Mouse (Mus musculus): ENCODE measurements around the gene Adarb1.

The Adarb1 gene

GRCm38 (mm10) chr10:77266281-77266680, 151.8 kb downstream of the Adarb1 start:
- DNase-seq (ENCODE audit: low spot score in 2 of 2), result no peak

- no peak for DNase-seq (ENCODE audit: low spot score in 2 of 2)
These were observed 157.7 kb downstream of the Adarb1 start for GRCm38 (mm10) chr10:77260166-77260875.

GRCm38 (mm10) chr10:77258704-77259621, 159.1 kb downstream of the Adarb1 start, which contains the start of gene Pofut2:
Gene Pofut2, plus strand, starts transcription at chr10:77259218.
- DNase-seq (ENCODE audit: low spot score in 2 of 2), result peak; percentile 92 to 93

GRCm38 (mm10) chr10:77258041-77258590, 160.0 kb downstream of the Adarb1 start:
- no peak for DNase-seq (ENCODE audit: low spot score in 2 of 2)

GRCm38 (mm10) chr10:77255676-77256075, 162.4 kb downstream of the Adarb1 start:
- no peak for DNase-seq (ENCODE audit: low spot score in 2 of 2)

- no peak for DNase-seq (ENCODE audit: low spot score in 2 of 2)
These were observed 162.8 kb downstream of the Adarb1 start for GRCm38 (mm10) chr10:77255231-77255630.

- DNase-seq (ENCODE audit: low spot score in 2 of 2), result peak; percentile 86 to 90
These were observed 165.3 kb downstream of the Adarb1 start for GRCm38 (mm10) chr10:77252790-77253189.

- DNase-seq (ENCODE audit: low spot score in 2 of 2), result peak in 1 of 2 experiments; percentile 26
These were observed 166.1 kb downstream of the Adarb1 start for GRCm38 (mm10) chr10:77251784-77252539.

- DNase-seq (ENCODE audit: low spot score in 2 of 2), result peak; percentile 49
These were observed 166.8 kb downstream of the Adarb1 start for GRCm38 (mm10) chr10:77251223-77251783.

- no peak for DNase-seq (ENCODE audit: low spot score in 2 of 2)
These were observed 170.4 kb downstream of the Adarb1 start for GRCm38 (mm10) chr10:77247707-77248106.

- no peak for DNase-seq (ENCODE audit: low spot score in 2 of 2)
These were observed 171.0 kb downstream of the Adarb1 start for GRCm38 (mm10) chr10:77247048-77247447.

- no peak for DNase-seq (ENCODE audit: low spot score in 2 of 2)
These were observed 173.3 kb downstream of the Adarb1 start for GRCm38 (mm10) chr10:77244777-77245176.

GRCm38 (mm10) chr10:77243572-77244161, 174.4 kb downstream of the Adarb1 start:
- no peak for DNase-seq (ENCODE audit: low spot score in 2 of 2)

GRCm38 (mm10) chr10:77242871-77243270, 175.2 kb downstream of the Adarb1 start:
- no peak for DNase-seq (ENCODE audit: low spot score in 2 of 2)

GRCm38 (mm10) chr10:77242396-77242795, 175.7 kb downstream of the Adarb1 start:
- no peak for DNase-seq (ENCODE audit: low spot score in 2 of 2)

- DNase-seq (ENCODE audit: low spot score in 2 of 2), result no peak
These were observed 177.3 kb downstream of the Adarb1 start for GRCm38 (mm10) chr10:77240764-77241163.

Data from right cerebral cortex, adult 2 months (tissue).